Mouse (Mus musculus): ENCODE data around the gene Fndc3b.

GRCm38 (mm10) chr3:27705056-27705455 lies 6.1 kb downstream of the Fndc3b start:
- TF ChIP-seq CTCF (IDR thresholded peaks at IDR 0.05; ENCODE audit: low read depth) = no peak
- no peak for TF ChIP-seq EP300 (IDR thresholded peaks at IDR 0.05; ENCODE audit: low read depth)
